Mouse (Mus musculus) limb, embryonic 10.5 days (tissue): ENCODE measurements around the gene Eef1akmt3. TPM values are rescaled to one million over a fixed set of nuclear protein-coding genes. Genes with fewer than 3 reads are reported as not detected.

Experiments
- DNase-seq: peaks from one replicate; pipeline ENCODE4 v3.0.0-alpha.2; 2017; ENCODE audit warnings: low spot score
- H3K27ac ChIP-seq: fragments of 300-500 bp; sonication (generic); 2 replicates; pipeline ENCODE4 v1.5.1; 2016; ENCODE audit warnings: mild to moderate bottlenecking
- H3K27me3 ChIP-seq: fragments of 300-500 bp; sonication (generic); 2 replicates; pipeline ENCODE4 v1.6.1; 2016; ENCODE audit warnings: low read depth, mild to moderate bottlenecking; ENCODE audit not compliant: poor library complexity, severe bottlenecking
- H3K36me3 ChIP-seq: fragments of 300-500 bp; sonication (generic); 2 replicates; pipeline ENCODE4 v1.6.1; 2016; ENCODE audit warnings: mild to moderate bottlenecking, moderate library complexity
- H3K4me1 ChIP-seq: fragments of 300-500 bp; sonication (generic); 2 replicates; pipeline ENCODE4 v1.6.1; 2016
- H3K4me3 ChIP-seq: fragments of 300-500 bp; sonication (generic); 2 replicates; pipeline ENCODE4 v1.5.1; 2016; ENCODE audit warnings: mild to moderate bottlenecking, moderate library complexity
- H3K9me3 ChIP-seq: fragments of 300-500 bp; sonication (generic); replicated peaks from 2 replicates; pipeline ENCODE4 v1.6.1; 2016; ENCODE audit warnings: mild to moderate bottlenecking
- WGBS: fragments of 180-500 bp; shearing (Covaris S2); methylation state at CpG from one replicate; pipeline ENCODE4 v1.1.7; 2016; 5-methylcytosine and 5-hydroxymethylcytosine counted together
- polyA plus RNA-seq: library from polyadenylated mRNA; unstranded; fragments of >200 nt; fragmentation: Nextera tagmentation; extraction: Ambion mirVana; gene quantifications from 2 replicates; pipeline ENCODE4 v1.2.1, GENCODE M21; 2016

Eef1akmt3 gene
- polyA plus RNA-seq, 1 experiment from 2014 or later: 0.34 TPM

GRCm38 (mm10) chr10:127037641-127038040 lies 3.7 kb downstream of the Eef1akmt3 start:
- peaks cover 17% of the 10 kb centered on the region for H3K27me3 ChIP-seq
- H3K27ac ChIP-seq: no peak overlapping the region
- 81% methylated on average over 12 of the region's 12 CpGs for WGBS
- H3K36me3 ChIP-seq: no peaks in the 10 kb centered on the region
- H3K9me3 ChIP-seq: no peaks in the 10 kb centered on the region
- no peak overlapping the region for H3K4me3 ChIP-seq
- H3K4me1 ChIP-seq: peaks cover 18% of the 10 kb centered on the region
- no peak for DNase-seq

- no peaks in the 10 kb centered on the region for H3K36me3 ChIP-seq
- WGBS: 87% methylated on average over 12 of the region's 12 CpGs
- H3K27me3 ChIP-seq: peaks cover 17% of the 10 kb centered on the region
- peaks cover 8% of the 10 kb centered on the region for H3K4me1 ChIP-seq
- H3K27ac ChIP-seq: no peak overlapping the region
- no peak for DNase-seq
- no peak overlapping the region for H3K4me3 ChIP-seq
- H3K9me3 ChIP-seq: no peaks in the 10 kb centered on the region
Observed at GRCm38 (mm10) chr10:127036273-127036672, 5.0 kb downstream of the Eef1akmt3 start.

GRCm38 (mm10) chr10:127033301-127033741 lies 8.0 kb downstream of the Eef1akmt3 start:
- peaks cover 12% of the 10 kb centered on the region for H3K4me1 ChIP-seq
- H3K4me3 ChIP-seq: no peak overlapping the region
- H3K36me3 ChIP-seq: peaks cover 12% of the 10 kb centered on the region
- no peak overlapping the region for H3K27ac ChIP-seq
- no peaks in the 10 kb centered on the region for H3K9me3 ChIP-seq
- no peak for DNase-seq
- WGBS: 82% methylated on average over 8 of the region's 8 CpGs
- no peaks in the 10 kb centered on the region for H3K27me3 ChIP-seq

- Histone ChIP-seq H3K27ac (peak within 1 kb of the TSS; percentile 94), H3K9me3 (no peaks in the 10 kb centered on the region), H3K36me3 (peaks cover 39% of the 10 kb centered on the region), H3K27me3 (no peaks in the 10 kb centered on the region), H3K4me3 (peak within 1 kb of the TSS; percentile 93), H3K4me1 (peaks cover 12% of the 10 kb centered on the region)
- DNase-seq: peak; percentile 94
- 5% methylated on average over 56 of the region's 56 CpGs for WGBS
Observed at GRCm38 (mm10) chr10:127030336-127031296, 10.7 kb downstream of the Eef1akmt3 start, which contains the start of gene Tsfm. Tsfm (minus strand) TSS chr10:127030840.

GRCm38 (mm10) chr10:127018422-127018821 lies 22.9 kb downstream of the Eef1akmt3 start:
- Histone ChIP-seq H3K9me3 (no peaks in the 10 kb centered on the region), H3K4me3 (no peak overlapping the region), H3K4me1 (peaks cover 11% of the 10 kb centered on the region), H3K27me3 (no peaks in the 10 kb centered on the region), H3K27ac (no peak overlapping the region), H3K36me3 (peaks cover 22% of the 10 kb centered on the region)
- 80% methylated on average over 16 of the region's 16 CpGs for WGBS
- DNase-seq: no peak

GRCm38 (mm10) chr10:127017071-127017470 lies 24.2 kb downstream of the Eef1akmt3 start:
- H3K36me3 ChIP-seq: peaks cover 9% of the 10 kb centered on the region

GRCm38 (mm10) chr10:127016488-127016887 lies 24.8 kb downstream of the Eef1akmt3 start:
- Histone ChIP-seq H3K36me3 (0 out of 2 replicates have a peak, but pooled peaks cover 4% of the 10 kb centered on the region), H3K27ac (0 out of 2 replicates have a peak overlapping the region, but pooled peaks have one; percentile 10), H3K27me3 (no peaks in the 10 kb centered on the region), H3K9me3 (no peaks in the 10 kb centered on the region), H3K4me3 (no peak overlapping the region), H3K4me1 (peaks cover 11% of the 10 kb centered on the region)
- 62% methylated on average over 5 of the region's 5 CpGs for WGBS
- no peak for DNase-seq

More at GRCm38 (mm10) chr10:127017071-127017470, 24.2 kb downstream of the Eef1akmt3 start:
- H3K27me3 ChIP-seq: no peaks in the 10 kb centered on the region
- H3K4me3 ChIP-seq: no peak overlapping the region
- peaks cover 11% of the 10 kb centered on the region for H3K4me1 ChIP-seq
- no peak for DNase-seq
- H3K27ac ChIP-seq: no peak overlapping the region
- H3K9me3 ChIP-seq: no peaks in the 10 kb centered on the region
- WGBS: 40% methylated on average over 2 of the region's 2 CpGs

- DNase-seq: no peak
- Histone ChIP-seq H3K27me3 (no peaks in the 10 kb centered on the region), H3K27ac (no peak overlapping the region), H3K36me3 (peaks cover 17% of the 10 kb centered on the region), H3K4me1 (peaks cover 8% of the 10 kb centered on the region; the same call in 1 of the 2 replicates), H3K4me3 (no peak overlapping the region), H3K9me3 (no peaks in the 10 kb centered on the region)
- 88% methylated on average over 7 of the region's 7 CpGs for WGBS
Observed at GRCm38 (mm10) chr10:127003806-127004205, 37.5 kb downstream of the Eef1akmt3 start.

- Histone ChIP-seq H3K27ac (no peak overlapping the region), H3K4me3 (no peak overlapping the region)
- WGBS: 92% methylated on average over 8 of the region's 8 CpGs
Observed at GRCm38 (mm10) chr10:127003334-127003733, 38.0 kb downstream of the Eef1akmt3 start.

GRCm38 (mm10) chr10:127002765-127003164 lies 38.5 kb downstream of the Eef1akmt3 start:
- H3K36me3 ChIP-seq: peaks cover 27% of the 10 kb centered on the region
- no peak overlapping the region for H3K27ac ChIP-seq
- no peaks in the 10 kb centered on the region for H3K9me3 ChIP-seq
- peaks cover 8% of the 10 kb centered on the region; the same call in 1 of the 2 replicates for H3K4me1 ChIP-seq
- 92% methylated on average over 5 of the region's 5 CpGs for WGBS
- H3K27me3 ChIP-seq: no peaks in the 10 kb centered on the region
- DNase-seq: no peak
- no peak overlapping the region for H3K4me3 ChIP-seq

More at GRCm38 (mm10) chr10:127003334-127003733, 38.0 kb downstream of the Eef1akmt3 start:
- Histone ChIP-seq H3K36me3 (peaks cover 21% of the 10 kb centered on the region), H3K4me1 (peaks cover 8% of the 10 kb centered on the region; the same call in 1 of the 2 replicates), H3K27me3 (no peaks in the 10 kb centered on the region), H3K9me3 (no peaks in the 10 kb centered on the region)
- DNase-seq: no peak

GRCm38 (mm10) chr10:127002056-127002455 lies 39.3 kb downstream of the Eef1akmt3 start:
- H3K4me1 ChIP-seq: peaks cover 8% of the 10 kb centered on the region; the same call in 1 of the 2 replicates
- no peaks in the 10 kb centered on the region for H3K9me3 ChIP-seq
- no peak for DNase-seq
- no peak overlapping the region for H3K4me3 ChIP-seq
- no peaks in the 10 kb centered on the region for H3K27me3 ChIP-seq
- H3K27ac ChIP-seq: no peak overlapping the region
- peaks cover 34% of the 10 kb centered on the region for H3K36me3 ChIP-seq
- WGBS: 86% methylated on average over 1 of the region's 1 CpGs

- peaks cover 35% of the 10 kb centered on the region for H3K36me3 ChIP-seq
- no peaks in the 10 kb centered on the region for H3K27me3 ChIP-seq
- WGBS: 86% methylated on average over 9 of the region's 9 CpGs
- no peak for DNase-seq
- no peak overlapping the region for H3K27ac ChIP-seq
- no peaks in the 10 kb centered on the region for H3K9me3 ChIP-seq
- peaks cover 3% of the 10 kb centered on the region; the same call in 1 of the 2 replicates for H3K4me1 ChIP-seq
- no peak overlapping the region for H3K4me3 ChIP-seq
Observed at GRCm38 (mm10) chr10:127001297-127001696, 40.0 kb downstream of the Eef1akmt3 start.

- Histone ChIP-seq H3K27me3 (no peaks in the 10 kb centered on the region), H3K36me3 (peaks cover 43% of the 10 kb centered on the region), H3K4me1 (no peaks in the 10 kb centered on the region), H3K27ac (no peak within 1 kb of the TSS), H3K9me3 (no peaks in the 10 kb centered on the region), H3K4me3 (no peak within 1 kb of the TSS)
- no peak for DNase-seq
- WGBS: 90% methylated on average over 5 of the region's 5 CpGs
Observed at GRCm38 (mm10) chr10:127000529-127000928, 40.8 kb downstream of the Eef1akmt3 start, which contains the start of gene Avil. Avil (plus strand) TSS chr10:127000709.
